Mouse (Mus musculus): ENCODE results near the gene Coq8a.

The Coq8a gene

GRCm38 (mm10) chr1:180197956-180198355 lies 1.4 kb downstream of the Coq8a start:
- DNase-seq (ENCODE audit: low read depth), result no peak

- no peak for DNase-seq (ENCODE audit: low read depth)
Observed at GRCm38 (mm10) chr1:180196508-180196907, 2.9 kb downstream of the Coq8a start.

- DNase-seq (ENCODE audit: low read depth), result peak; percentile 98
Observed at GRCm38 (mm10) chr1:180195703-180196381, 3.6 kb downstream of the Coq8a start.

- peak; percentile 25 for DNase-seq (ENCODE audit: low read depth)
Observed at GRCm38 (mm10) chr1:180194781-180195471, 4.5 kb downstream of the Coq8a start.

GRCm38 (mm10) chr1:180194048-180194447 lies 5.4 kb downstream of the Coq8a start:
- no peak for DNase-seq (ENCODE audit: low read depth)

- no peak for DNase-seq (ENCODE audit: low read depth)
Observed at GRCm38 (mm10) chr1:180193391-180193935, 5.9 kb downstream of the Coq8a start.

- DNase-seq (ENCODE audit: low read depth), result no peak
Observed at GRCm38 (mm10) chr1:180192866-180193265, 6.5 kb downstream of the Coq8a start.

- no peak for DNase-seq (ENCODE audit: low read depth)
Observed at GRCm38 (mm10) chr1:180191651-180192220, 7.7 kb downstream of the Coq8a start.

GRCm38 (mm10) chr1:180191112-180191511 lies 8.3 kb downstream of the Coq8a start:
- no peak for DNase-seq (ENCODE audit: low read depth)

GRCm38 (mm10) chr1:180188951-180189350 lies 10.5 kb downstream of the Coq8a start:
- no peak for DNase-seq (ENCODE audit: low read depth)

GRCm38 (mm10) chr1:180186371-180186770 lies 13.0 kb downstream of the Coq8a start:
- no peak for DNase-seq (ENCODE audit: low read depth)

- DNase-seq (ENCODE audit: low read depth), result no peak
Observed at GRCm38 (mm10) chr1:180185877-180186276, 13.5 kb downstream of the Coq8a start.

- peak; percentile 21 for DNase-seq (ENCODE audit: low read depth)
Observed at GRCm38 (mm10) chr1:180184768-180185167, 14.6 kb downstream of the Coq8a start.

- no peak for DNase-seq (ENCODE audit: low read depth)
Observed at GRCm38 (mm10) chr1:180183525-180184159, 15.8 kb downstream of the Coq8a start.

- no peak for DNase-seq (ENCODE audit: low read depth)
Observed at GRCm38 (mm10) chr1:180182731-180183130, 16.7 kb downstream of the Coq8a start.

GRCm38 (mm10) chr1:180181966-180182319 lies 17.5 kb downstream of the Coq8a start:
- no peak for DNase-seq (ENCODE audit: low read depth)

GRCm38 (mm10) chr1:180181304-180181965 lies 18.0 kb downstream of the Coq8a start:
- no peak for DNase-seq (ENCODE audit: low read depth)

GRCm38 (mm10) chr1:180179840-180180239 lies 19.6 kb downstream of the Coq8a start:
- no peak for DNase-seq (ENCODE audit: low read depth)

GRCm38 (mm10) chr1:180179100-180179499 lies 20.3 kb downstream of the Coq8a start:
- no peak for DNase-seq (ENCODE audit: low read depth)

- DNase-seq (ENCODE audit: low read depth), result no peak
Observed at GRCm38 (mm10) chr1:180178340-180178739, 21.1 kb downstream of the Coq8a start.

GRCm38 (mm10) chr1:180176784-180177183 lies 22.6 kb downstream of the Coq8a start:
- DNase-seq (ENCODE audit: low read depth), result no peak

- no peak for DNase-seq (ENCODE audit: low read depth)
Observed at GRCm38 (mm10) chr1:180175635-180176034, 23.8 kb downstream of the Coq8a start.
